Mouse (Mus musculus): ENCODE measurements around the gene Kirrel3.
A peak's percentile ranks its signal among the peaks of the same experiment; 100 is the strongest.

Kirrel3 gene

GRCm38 (mm10) chr9:34958183-34958830 is 472.6 kb downstream of the Kirrel3 start:
- DNase-seq, result no peak

- no peak for DNase-seq
Observed at GRCm38 (mm10) chr9:34960736-34961135, 475.0 kb downstream of the Kirrel3 start.

GRCm38 (mm10) chr9:34961171-34961570 is 475.5 kb downstream of the Kirrel3 start:
- DNase-seq, result no peak

- no peak for DNase-seq
Observed at GRCm38 (mm10) chr9:34962251-34962650, 476.6 kb downstream of the Kirrel3 start.

- DNase-seq, result no peak
Observed at GRCm38 (mm10) chr9:34963593-34963992, 477.9 kb downstream of the Kirrel3 start.

GRCm38 (mm10) chr9:34964172-34965040 is 478.7 kb downstream of the Kirrel3 start:
- DNase-seq, result no peak

- no peak for DNase-seq
Observed at GRCm38 (mm10) chr9:34965041-34965415, 479.3 kb downstream of the Kirrel3 start.

- DNase-seq, result no peak
Observed at GRCm38 (mm10) chr9:34967772-34968171, 482.1 kb downstream of the Kirrel3 start.

- DNase-seq, result no peak
Observed at GRCm38 (mm10) chr9:34969881-34970490, 484.3 kb downstream of the Kirrel3 start.

GRCm38 (mm10) chr9:34974326-34974725 is 488.6 kb downstream of the Kirrel3 start:
- DNase-seq, result no peak

- DNase-seq, result no peak
Observed at GRCm38 (mm10) chr9:34975245-34975644, 489.6 kb downstream of the Kirrel3 start.

- DNase-seq, result no peak
Observed at GRCm38 (mm10) chr9:34976596-34977462, 491.1 kb downstream of the Kirrel3 start.

- DNase-seq, result no peak
Observed at GRCm38 (mm10) chr9:34977700-34978099, 492.0 kb downstream of the Kirrel3 start.

- no peak for DNase-seq
Observed at GRCm38 (mm10) chr9:34978229-34978628, 492.5 kb downstream of the Kirrel3 start.

- no peak for DNase-seq
Observed at GRCm38 (mm10) chr9:34980516-34981265, 495.0 kb downstream of the Kirrel3 start.

GRCm38 (mm10) chr9:34983513-34984462 is 498.1 kb downstream of the Kirrel3 start:
- DNase-seq, result peak in 1 of 2 experiments; percentile 43

GRCm38 (mm10) chr9:34986156-34986555 is 500.5 kb downstream of the Kirrel3 start:
- no peak for DNase-seq

- DNase-seq, result no peak
Observed at GRCm38 (mm10) chr9:34987422-34988148, 501.9 kb downstream of the Kirrel3 start.

- DNase-seq, result no peak
Observed at GRCm38 (mm10) chr9:34988683-34989082, 503.0 kb downstream of the Kirrel3 start.

- DNase-seq, result peak; percentile 17 to 32
Observed at GRCm38 (mm10) chr9:34992201-34992600, 506.5 kb downstream of the Kirrel3 start.

All from lung, adult 18-20 months (tissue).